Mouse (Mus musculus) cerebellum, postnatal 10 days (tissue): Measurements from ENCODE around the gene Pard3.

ENCODE experiments used
- DNase-seq, 2 experiments: peaks; one replicate each; pipeline ENCODE4 v3.0.0; 2021; ENCODE audit warnings: mixed read lengths in 2 of 2

The Pard3 gene

DNA sequence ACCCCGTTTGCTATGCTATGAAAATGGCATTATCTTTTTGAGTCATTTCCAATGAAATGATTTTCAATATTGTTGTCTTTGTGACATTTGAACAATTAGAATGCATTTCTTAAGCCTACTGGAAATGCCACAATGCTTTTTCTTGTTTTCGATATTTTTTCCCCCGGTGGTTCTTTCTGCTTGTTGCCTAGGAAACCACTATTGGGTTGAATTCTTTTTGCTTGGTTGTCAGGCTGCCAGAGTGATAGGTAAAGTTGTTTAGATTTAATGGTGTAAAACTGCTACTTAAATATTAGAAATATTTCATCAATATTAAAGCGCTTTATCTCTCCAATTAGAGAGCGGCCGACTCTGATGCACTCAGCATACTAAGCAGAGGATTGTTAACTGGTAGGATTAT is 230.4 kb downstream of the Pard3 start:
- peak in 1 of 2 experiments; percentile 12 for DNase-seq

DNA sequence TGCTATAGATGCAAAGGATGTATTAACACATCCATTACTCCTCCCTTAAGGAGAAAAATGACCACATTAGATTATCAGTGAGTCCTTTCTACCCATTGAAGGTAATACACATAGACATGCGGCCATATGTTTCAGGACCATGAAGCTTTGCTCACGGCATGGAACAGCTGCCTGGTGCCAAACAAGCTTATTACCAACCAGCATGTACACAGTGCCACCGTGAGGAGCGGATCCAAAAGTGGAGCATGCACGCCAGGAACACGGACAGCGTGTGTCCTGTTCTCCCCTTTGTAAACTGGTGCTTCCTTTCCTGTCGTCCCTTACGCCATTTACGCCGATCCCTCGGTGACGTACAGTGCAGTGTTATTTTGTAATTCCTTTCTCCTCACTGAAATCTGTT is 232.2 kb downstream of the Pard3 start:
- peak; percentile 86 to 91 for DNase-seq

DNA sequence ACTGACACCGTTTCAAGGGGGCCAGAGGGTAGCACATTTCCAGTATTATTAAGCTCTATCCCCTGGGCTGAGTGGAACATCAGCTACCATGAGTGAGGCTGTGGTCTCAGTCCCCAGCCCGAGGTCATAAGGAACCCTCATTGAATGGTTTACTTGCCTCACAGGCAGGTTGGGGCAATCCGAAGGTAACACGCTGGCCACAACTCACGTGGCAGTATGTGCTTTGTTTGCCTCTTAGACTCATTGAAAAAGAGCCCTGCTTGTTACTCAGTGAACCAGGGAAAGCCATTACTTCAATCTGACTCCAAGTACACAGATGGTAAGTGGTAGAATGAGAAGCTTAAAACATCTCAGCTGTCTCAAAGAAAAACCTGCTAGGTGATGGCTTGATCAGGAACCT is 236.8 kb downstream of the Pard3 start:
- no peak for DNase-seq

DNA sequence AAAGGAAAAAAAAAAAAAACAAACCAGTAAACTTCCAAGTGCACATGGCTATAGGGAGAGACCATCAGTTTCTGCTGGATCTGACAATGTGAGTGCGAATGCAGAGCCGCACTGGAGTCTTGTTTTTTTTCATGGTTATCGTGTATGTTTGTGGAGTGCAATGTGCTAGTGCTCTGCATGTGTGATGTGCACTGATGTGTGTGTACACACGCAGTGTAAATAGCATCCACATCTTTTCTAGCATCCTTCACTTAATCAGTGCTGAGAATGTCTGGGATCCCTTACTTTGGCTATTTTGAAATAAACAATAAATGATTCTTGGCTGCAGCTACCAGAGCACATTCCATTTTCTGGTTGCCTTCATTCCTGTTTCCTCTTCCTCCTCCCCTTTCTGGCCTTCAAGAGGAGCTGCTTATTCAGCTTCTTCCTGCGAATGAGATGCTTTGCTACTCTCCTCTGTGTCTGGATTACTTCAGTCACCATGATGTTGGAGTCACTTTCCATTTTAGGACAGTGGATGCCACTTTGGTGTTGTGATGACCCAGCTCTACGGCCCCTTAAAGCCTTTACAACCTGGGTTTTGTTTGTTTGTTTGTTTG is 239.3 kb downstream of the Pard3 start:
- no peak for DNase-seq

DNA sequence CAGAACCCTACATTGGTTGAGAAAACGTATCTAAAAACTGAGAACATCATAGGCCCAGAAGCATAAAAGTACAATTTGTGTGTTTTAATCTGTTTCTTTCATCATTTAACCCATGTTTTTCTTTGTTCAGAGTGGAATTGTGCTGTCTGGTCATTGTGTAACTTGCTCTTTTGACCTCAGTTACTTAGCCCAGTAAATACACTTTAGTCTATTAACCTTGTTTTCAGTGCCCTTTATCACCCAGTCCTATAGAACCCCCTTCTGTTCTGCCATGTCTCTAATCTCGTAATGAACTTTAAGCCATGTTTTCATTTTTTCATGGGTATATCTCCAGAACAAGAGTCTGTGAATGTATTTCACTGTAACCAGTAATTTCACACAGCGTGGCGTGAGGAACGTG is 243.3 kb downstream of the Pard3 start:
- DNase-seq = no peak

DNA sequence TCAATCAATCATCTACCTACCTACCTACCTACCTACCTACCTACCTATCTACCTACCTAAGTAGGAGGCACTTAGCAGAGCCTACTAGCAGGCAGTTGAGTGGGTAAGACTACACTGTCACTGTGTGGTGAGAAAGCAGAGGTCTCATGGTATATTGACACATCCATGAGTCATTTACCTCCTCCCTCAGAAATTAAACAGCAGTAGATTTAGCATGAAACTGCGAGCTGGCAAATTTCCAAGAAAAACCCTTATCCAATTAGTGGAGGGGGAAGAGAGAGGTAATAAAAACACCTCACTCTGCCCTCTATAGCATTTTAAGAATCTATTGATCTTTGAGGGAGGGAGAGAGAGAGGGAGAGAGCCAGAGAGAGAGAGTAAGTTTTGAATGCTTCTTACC is 245.7 kb downstream of the Pard3 start:
- no peak for DNase-seq

DNA sequence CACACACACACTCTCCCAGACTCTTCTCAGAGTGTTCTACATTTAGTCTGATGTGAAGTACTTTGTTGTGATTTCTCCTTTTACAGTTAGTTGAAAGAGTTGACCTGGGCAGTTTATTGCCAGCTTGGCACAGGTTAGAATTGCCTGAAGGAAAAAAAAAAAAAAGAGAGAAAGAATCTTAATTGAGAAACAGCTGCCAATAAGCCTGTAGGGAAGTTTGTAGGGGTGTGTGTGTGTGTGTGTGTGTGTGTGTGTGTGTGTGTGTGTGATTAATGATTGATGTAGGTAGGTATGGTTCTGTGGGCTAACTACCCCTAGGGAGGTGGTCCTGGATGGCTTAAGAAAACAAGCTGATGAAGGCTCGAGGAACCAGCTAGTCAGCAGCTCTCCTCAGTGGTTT is 252.1 kb downstream of the Pard3 start:
- no peak for DNase-seq

DNA sequence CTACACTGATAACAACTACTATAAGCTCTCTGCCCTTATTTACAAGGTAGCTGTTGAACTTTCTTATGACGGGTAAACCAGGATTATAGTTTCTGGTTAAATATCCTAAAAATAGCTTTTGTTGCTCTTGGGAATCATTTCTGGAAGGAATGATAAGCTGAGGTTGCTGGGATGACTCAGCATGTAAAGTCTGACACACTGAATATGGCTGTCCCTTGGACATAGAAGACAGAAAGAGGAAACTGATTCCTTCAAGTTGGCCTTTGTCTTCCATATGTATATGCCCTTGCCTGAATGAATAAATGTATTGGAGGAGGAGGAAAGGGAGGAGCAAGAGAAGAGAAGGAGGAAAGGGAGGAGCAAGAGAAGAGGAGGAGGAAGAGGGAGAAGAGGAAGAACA is 254.2 kb downstream of the Pard3 start:
- DNase-seq = no peak

DNA sequence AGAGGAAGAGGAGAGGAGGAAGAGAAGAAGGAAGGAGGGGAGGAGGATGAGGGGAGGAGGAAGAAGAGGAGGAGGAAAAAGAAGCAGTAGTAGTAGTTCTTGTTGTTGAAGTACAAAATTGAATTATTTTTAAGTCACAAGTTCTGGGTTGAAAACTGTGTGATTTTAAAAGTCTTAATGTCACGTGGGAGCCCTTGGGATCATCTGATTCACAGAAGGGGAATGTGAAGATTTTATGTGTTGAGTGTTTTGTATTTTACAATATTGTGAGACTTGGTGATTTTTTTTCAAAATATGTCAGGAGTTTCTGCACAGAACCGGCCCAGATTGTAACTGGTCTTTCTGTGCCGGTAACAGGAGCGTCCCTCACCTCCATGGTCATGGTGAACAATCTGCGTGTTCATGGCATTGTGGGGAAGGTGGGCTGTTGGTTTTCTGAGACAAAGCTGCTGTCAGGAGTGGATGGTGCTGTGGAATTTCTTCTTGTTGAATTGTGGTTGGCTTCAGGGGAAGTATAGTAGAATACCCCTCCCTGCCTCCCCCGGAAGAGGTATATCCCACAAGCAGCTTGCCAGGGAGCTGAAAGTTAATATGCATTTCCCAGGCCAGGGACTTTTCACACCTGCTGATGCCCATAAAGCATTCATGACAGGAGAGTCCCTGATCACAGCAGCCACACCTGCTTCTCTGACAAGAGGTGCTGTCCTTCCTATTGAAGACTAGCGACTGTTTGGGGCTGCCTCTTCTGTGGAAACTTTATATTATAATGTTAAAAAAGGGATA is 254.9 kb downstream of the Pard3 start:
- no peak for DNase-seq

DNA sequence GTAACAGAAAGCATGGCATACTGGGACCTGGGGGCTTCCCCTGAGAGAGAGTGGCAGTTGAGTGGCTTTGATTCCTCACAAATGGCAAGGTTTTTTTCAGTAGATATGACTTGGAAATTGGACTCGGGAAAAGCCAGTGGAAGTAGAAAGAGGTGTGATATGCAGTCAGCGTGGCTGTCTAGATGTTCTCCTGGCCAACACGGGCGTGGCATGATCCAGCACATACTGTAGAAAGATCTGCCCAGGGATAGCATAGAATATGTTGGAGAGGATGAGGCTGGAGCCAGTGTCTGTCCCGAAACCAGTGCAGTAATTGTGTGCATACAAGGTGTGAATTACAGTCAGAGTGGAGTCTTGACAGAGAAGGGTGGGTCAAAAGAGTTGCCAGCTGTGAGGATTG is 257.2 kb downstream of the Pard3 start:
- DNase-seq = no peak

DNA sequence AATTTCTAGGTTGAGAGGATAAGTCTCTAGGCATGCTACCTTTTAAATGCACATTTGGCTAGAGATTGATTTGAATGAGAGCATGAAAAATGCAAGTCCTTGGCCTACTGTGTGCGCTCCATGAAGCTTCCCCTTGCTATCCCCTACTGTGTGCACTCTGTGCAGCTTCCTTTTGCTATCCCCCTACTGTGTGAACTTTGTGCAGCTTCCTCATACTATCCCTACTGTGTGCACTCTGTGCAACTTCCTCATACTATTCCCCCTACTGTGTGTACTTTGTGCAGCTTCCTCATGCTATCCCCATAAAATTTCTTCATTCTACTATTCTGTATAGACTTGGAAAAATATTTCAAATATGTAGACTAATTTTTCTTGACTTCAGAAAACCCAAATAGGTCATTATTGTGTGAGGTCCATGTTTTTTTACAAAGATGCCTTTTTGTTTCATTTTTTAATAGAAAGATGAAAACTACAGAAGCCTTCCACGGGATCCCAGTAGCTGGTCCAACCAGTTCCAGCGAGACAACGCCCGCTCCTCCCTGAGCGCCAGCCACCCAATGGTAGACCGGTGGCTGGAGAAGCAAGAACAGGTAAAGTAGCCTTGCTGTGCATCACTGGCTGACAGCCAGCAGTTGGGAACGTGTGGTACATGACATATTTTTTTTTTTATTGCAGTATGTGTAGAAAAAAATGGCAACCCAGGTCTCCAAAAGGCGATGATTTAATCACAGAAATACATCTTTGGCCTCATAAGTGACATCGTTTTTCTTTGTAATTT is 260.1 kb downstream of the Pard3 start:
- DNase-seq = no peak

DNA sequence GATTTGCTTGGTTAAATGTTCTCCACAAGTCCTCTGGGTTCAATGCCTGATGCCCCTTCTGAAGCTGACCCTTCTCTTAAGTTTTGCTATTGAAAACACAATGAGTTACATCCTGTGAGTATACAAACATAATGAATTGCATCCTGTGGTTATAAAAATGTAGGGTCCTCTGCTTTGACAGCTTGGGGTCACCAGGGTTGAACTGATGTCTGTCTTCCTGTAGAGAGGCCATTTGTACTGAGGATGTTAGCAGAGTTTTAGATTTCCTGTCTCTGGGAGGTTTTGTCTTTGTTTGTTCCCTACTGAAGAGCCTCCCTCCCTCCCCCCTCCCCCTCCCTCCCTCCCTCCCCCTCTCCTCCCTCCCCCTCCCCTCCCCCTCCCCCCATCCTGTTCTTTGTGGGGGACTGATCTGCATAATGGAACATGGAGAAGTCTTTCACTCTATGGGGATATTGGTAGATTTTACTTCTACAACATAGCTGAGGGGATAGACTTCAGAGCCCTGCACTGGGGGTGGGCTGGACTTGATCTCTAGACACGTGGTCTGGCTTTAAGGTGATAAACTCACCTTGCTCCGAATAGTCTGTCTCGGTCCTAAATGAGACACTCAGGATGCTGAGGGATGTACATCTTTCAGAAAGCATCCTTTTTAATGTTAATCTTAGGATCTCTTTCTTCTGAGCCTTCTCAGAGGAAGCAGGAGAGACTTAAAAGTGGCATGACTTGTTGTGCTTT is 261.3 kb downstream of the Pard3 start:
- DNase-seq = no peak

DNA sequence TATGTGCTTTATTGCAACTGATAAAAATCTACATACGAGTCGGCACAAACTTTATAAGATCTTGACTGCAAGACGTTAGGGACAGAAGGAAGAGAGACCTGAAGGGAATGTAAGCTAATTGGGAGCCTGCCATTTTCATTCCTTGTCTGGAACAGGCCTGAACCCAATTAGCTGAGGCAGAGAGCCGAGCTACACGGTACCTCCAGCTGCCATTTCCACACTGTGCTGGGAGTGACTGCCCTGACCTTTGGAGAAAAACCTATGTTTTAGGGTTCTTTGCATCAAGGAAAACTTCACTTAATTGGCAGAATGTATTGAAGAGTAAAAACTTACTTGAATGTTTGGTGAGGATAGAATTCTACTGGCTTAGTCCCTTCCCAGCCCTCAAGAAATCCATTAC is 262.1 kb downstream of the Pard3 start:
- DNase-seq = peak; percentile 10 to 13

DNA sequence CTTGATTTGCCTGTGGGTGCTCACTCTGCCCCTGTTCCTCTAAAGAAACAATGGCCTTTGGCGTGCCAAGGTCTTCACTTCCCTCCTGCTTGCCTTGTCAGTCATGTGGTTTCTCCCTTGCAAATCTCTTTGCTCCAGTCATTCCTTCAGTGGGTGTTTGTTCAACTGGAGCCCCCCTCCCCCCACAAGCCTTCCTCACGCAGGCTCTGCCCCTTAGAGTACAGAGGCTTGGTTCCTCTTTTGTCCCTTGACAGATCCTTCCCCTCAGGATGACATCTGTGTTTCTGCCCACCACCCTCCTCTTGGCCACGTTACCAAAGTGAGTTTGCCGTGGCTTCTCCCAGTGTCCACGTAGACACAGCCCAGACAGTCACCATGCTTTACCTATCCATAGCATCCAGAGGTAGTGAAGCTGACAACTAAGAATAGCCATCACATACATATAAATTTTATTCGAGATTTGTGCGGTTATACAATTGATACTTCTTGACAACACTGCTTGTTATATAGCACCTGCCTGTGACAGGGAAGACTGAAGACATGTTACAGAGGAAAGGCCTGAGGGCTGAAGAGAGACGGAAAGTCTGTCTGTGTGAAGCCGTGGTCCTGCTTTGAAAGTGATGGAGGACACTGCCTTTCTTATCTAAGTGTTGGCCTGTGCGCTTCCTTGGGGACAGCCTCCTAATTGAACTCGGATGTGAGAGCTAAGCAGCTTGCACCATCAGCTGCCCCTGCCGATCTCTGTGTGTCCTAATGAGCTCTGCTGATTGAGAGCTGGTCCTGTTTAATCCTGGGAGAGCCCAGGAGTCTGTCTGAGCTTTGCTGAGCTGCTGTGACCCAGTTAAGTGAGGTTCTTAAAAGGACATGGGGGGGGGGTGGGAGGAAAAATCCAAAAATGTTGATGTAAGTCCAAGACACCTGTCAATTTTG is 266.8 kb downstream of the Pard3 start:
- DNase-seq = peak in 1 of 2 experiments; percentile 11

DNA sequence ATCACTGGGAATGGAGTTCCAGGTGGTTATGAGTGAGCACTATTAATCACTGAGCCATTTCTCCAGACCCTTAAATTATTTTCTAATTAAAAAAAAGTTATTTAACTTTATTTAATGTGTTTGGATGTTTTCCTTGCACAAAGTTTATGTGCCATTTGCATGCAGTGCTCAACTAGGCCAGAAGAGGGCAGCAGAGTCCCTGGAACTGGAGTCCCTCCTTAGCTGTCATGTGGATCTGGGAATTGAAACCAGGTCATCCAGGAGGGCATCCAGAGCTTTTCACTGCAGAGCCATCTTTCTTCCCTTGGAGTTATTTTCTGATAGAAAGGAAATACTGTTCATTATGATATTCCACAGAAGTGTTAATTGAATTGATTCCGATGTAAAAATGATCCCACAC is 268.1 kb downstream of the Pard3 start:
- DNase-seq = peak; percentile 72 to 84

DNA sequence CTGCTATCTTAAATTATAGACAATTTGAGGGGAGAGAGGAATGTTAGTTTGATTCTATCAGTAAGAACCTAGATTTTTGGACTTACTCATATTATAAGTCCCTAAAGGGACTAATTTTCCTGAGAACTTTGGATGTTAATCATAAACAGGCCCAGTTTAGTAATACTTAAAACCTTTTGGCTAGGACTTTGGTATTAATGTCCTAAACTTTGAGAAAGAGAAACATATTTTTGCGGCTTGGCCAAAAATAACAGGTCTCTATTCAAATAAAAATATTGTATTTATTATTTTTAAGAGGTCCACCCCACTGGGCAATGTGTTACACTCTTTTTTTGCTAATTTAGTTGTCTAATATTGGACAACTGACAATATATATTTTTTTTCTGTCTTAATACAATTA is 271.5 kb downstream of the Pard3 start:
- no peak for DNase-seq

DNA sequence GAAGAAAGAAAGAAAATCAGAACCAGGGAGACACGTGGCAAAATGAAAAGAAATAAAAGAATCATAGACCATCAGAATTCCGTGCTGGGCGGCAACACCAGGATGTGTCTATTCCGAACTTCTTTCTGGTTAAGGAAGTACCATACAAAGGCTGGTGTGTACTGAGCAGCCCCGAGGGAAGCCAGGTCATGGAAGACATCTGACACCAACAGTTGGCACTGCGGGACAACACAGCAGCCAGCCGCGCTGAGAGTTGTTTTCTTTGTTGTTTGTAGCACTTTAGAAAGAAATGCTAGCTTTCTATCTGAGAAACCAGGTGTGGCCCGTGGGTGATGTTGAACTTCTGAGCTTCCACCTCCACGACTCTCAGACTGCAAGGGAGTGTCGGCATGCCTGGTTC is 274.5 kb downstream of the Pard3 start:
- no peak for DNase-seq

DNA sequence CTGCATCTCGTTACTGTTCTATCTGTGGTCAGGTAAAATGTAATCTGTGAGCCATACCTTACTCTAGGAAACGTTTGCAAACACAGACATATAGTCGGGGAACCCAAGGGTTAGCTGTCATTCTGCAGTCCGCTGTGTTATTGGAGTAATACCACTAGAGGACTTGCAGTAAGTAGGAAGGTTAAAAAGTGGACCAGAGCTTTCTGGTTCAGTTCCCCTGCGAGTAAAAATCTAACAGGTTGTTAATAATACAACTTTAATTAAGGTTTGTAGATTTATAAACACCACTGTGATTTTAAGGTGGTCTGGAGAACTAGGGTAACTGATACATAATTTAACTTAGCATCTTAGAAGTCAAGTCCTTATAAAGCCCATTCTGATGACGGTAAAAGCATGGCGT is 277.4 kb downstream of the Pard3 start:
- DNase-seq = no peak

DNA sequence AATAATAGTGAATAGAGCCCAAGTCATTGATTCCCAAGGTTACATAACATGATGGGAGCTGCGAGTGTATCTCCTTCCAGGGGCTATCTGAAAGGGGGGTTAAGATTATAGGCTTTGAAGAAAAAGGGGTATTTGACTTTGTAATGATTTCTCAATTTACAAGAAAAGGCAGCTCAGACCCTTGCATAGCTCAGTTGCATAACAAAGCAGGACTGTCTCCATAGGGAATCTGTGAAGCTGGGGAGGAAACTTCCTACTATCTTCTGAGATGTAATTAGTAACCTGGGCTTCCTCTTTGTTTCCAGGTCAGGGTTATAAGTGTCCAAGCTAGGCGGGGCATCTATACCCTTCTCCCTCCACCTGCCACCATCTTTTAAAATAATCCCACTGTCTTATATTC is 279.4 kb downstream of the Pard3 start:
- DNase-seq = no peak

DNA sequence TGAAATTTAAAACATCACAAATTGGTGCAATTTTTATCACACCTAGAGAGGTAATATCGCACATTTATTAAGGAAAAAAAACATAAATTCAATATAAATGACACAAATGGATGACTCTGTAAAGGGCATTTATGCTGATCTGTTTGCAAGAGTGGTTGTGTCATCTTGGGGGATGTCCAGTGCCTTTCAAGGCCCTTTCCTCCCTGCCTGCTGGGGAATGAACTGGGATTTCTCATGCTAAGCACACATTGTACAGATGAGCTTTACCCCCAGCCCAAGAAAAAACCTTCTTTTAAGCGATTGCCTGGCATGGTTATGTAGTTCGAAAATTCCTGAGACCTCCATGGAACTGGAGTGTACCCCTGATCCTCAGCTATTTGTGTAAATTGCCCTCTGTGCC is 280.7 kb downstream of the Pard3 start:
- DNase-seq = no peak

DNA sequence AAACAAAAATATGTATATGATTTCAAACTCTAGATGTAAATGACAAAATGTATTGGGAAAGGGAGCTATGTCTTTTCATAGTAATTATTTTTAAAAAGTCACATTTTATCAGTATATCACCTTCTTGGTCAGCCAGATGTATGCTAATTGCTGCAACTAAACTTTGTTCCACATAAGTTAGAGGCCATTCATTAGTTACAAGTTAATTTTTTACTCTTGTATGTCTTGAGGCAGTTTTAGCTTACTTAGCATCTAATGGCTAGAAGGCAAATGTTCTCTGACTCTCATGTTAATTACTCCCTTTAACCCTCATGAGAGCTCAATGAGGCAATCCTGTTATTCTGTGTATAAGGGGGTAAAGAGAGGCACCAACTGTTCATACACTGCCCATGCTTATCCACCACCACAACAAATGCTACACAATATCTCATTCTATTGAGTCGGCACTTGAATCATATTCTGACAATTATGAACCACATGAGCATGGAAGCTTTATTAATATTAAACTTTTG is 282.3 kb downstream of the Pard3 start:
- DNase-seq = no peak
